Mouse (Mus musculus): ENCODE data around the gene Cdkl4.

The Cdkl4 gene

DNA sequence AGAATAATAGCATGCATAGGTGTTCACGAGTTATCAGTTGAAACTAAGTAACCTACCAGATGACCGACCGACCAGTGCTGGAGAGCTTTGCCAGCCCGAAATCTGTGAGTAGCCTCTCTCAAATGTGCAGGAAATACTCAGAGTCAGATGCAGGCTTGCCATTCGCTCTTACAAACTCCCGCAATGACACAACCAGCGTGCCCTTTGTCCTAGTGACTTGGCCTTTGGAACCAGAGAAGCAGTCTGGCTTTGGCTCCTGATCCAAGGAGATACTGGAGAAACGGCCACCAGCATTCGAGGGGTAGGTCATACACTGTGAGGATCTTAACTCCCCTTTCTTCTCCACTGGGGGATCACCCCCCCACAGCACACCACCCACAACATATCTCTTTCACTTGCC, 61.7 kb downstream of the Cdkl4 start:
- DNase-seq (ENCODE audit: low spot score), result no peak

DNA sequence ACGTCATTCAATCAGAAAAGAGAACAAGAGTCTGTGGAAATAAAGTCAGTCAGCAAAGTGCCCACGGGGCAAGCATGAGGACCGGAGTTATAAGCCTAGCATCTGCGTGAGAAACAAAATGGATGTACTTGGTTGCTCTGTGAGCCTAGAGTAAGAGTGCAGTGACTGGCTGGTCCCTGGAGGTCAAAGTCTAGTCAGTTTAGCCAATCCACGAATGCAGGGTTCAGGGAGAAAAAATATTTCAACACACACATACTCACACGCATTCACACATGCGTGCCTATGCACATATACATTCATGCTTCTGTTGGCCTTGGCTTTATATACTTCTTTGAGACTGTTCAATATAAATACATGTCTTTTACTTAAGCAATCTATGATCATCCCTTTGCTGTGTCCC, 62.1 kb downstream of the Cdkl4 start:
- no peak for DNase-seq (ENCODE audit: low spot score)

DNA sequence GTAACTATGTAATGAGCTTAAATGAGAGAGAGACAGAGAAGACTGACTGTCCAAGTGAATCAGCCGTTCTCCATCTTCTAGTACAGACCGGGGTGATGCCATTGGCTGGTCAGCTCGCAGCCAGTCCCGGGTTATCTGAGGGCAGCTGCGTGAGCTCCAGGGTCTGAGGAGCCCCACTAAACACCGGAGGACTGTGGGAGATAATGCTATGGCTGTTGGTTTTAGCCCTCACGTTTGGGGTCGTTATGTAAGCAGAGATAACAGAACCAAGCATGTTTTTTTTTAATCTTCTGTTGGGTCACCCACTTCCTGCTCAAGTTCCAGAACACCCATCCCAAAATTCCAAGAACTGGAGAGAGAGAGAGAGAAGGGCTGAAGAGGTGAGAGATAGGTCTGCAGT, 63.8 kb downstream of the Cdkl4 start:
- DNase-seq (ENCODE audit: low spot score), result no peak

DNA sequence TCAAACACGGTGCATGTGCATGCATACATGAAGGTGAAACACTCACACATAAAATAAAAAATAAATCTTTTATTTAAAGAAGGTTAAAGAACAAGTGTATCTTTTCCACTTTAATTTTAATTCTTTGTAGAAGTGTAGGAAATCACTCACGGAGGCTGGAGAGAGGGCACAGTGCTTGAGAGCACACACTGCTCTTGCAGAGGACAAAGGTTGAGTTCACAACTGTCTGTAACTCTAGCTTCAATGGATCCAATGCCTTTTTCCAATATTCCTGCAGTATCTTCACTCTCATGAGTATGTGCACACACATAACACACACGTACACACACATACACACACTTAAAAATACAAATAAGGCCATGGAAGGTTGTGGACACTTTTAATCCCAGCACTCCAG, 67.2 kb downstream of the Cdkl4 start:
- DNase-seq (ENCODE audit: low spot score), result no peak

DNA sequence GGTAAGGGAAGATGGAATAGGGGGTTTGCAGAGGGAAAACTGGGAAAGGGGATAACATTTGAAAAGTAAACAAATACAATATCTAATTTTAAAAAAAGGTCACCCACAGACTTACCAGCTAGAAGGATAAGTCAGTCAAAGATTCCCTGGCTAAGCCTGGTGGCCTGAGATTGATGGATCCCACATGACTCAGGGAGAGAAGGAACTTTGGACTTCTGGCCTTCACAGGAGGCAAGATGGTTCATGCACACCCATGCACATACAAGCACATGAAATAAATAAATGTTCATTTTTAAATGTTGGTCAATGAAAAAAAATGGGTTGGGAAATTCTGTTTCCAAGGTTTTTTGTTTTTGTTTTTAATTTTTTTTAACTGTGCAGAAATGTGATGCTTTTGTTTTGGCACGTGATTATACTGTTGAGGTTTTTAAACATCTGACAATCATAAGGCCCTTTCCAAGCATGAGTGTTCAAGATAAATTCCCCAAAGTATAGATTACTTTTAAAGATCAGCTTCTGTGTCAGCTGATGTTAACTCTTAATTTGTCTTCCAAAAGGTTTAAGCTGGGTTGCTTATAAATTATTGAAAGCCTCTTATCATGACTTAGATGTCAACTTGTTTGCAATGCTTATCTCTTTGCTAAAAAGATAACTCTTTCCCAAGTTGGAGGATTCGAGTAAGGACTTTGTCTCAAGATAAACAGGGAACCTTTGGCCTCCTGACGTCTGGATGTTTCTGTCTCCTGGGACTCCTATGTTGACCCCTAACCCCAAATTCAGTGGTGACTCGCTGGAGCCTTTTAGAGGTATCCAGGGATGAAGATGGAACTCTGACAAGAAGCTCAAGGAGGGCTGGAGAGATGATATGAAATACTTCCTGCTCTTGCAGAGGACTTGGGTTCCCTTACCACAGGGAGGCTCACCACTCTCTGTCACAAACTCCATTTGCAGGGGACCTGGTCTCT, 67.8 kb downstream of the Cdkl4 start:
- DNase-seq (ENCODE audit: low spot score), result no peak

DNA sequence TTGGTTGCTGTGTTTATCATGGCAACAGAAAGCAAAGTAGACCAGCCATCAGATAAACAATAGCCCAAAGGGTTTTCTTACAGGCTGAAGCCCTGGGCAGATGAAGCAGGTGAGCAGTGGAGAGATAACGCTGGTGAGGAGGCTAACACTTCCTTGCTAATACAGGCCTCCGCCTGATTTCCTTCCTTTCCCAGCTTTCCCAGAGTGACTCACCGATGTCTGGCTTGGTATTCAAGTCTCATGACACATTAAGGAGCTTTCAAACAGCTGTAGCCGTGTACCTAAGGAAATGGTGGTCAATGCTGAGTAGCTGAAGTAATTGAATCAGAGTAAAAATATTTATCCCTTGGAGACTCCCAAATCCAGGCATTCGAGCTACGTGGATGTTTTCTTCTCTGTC, 71.8 kb downstream of the Cdkl4 start:
- no peak for DNase-seq (ENCODE audit: low spot score)

DNA sequence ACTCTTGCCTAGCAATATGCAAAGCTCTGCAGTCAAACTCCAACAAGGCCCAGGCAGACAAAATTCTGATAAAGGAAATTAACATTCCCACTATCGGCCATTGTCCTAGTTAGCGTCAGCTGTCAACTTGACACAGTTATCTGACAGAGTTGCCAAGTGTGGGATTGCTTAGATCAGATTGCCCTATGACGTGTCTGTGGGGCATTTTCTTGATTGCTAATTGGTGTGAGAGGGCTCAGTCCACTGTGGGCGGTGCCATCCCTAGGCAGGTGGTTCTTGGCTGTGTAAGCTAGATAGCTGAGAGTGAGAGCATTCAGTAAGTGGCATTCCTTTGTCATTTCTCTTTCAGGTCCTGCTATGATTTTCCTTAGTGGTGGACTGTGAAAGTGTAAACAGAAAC, 72.3 kb downstream of the Cdkl4 start:
- no peak for DNase-seq (ENCODE audit: low spot score)

DNA sequence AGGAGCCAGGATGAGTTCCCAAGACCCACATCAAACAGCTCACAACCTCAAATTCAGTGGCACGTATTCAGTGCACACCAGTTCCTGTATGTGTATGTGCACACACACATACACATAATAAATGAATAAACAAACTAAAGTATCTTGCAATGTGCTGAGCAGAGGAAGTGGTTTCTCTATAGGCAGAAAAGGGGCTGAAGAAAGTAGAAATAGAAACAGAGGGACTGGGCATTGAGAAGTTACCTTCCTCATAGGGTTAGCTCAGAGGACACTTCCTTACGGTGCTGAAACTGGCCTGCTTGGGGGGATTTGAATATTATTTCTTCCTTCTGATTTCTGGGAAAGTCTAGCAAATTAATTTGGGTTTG, 75.8 kb downstream of the Cdkl4 start:
- DNase-seq (ENCODE audit: low spot score), result no peak

DNA sequence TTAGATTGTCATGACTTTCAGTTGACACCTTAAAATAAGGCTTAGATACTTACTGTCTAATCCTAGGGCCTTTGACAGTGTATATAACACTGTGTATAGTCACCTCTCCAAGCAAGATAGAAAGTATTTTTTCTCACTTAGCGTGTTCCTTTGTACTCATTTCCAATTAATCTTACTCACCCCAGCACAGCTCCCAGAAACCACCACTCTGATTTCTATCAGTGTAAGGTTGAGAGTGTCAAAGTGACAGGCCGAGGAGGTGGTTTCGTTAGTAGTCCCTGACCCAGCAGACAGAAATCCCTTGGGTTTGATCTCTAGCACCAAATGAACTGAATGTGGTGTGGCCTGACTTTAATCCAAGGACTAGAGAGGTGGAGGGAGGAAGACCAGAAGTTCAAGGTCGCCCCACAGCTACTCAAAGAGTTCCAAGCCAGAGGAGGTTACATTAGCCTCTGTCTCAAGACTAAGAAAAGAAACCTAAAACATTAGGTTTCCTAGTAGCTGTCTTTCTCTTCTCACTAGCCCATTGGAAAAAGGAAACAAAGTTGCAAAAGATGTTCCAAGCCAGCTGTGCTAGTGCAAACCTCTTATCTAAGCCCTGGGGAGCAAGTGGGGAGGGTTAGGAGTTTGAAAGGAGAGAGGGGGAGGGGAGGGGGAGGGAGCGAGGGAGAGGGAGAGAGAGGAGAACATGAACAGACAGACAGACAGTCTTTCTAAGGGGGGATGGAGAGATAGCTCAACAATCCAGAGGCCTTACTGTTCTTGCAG, 76.4 kb downstream of the Cdkl4 start:
- no peak for DNase-seq (ENCODE audit: low spot score)

DNA sequence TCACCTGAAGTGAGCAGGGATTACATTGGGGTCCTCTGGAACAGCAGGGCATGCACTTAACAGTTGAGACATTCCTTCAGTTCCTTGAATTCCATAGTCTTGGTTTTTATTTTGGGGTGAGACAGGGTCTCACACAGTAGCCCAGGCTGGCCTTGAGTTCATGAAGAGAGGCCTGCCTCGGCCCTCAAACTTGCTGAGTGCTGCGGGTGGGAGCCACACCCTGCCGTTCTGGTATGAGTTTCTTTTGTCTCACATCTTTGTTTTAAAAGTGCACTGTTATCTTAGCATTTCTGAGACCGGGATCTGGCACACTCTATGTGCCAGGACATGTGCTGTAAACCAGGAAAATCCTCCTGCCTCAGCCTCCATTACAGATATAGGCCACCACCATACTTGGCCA, 77.6 kb downstream of the Cdkl4 start:
- no peak for DNase-seq (ENCODE audit: low spot score)

DNA sequence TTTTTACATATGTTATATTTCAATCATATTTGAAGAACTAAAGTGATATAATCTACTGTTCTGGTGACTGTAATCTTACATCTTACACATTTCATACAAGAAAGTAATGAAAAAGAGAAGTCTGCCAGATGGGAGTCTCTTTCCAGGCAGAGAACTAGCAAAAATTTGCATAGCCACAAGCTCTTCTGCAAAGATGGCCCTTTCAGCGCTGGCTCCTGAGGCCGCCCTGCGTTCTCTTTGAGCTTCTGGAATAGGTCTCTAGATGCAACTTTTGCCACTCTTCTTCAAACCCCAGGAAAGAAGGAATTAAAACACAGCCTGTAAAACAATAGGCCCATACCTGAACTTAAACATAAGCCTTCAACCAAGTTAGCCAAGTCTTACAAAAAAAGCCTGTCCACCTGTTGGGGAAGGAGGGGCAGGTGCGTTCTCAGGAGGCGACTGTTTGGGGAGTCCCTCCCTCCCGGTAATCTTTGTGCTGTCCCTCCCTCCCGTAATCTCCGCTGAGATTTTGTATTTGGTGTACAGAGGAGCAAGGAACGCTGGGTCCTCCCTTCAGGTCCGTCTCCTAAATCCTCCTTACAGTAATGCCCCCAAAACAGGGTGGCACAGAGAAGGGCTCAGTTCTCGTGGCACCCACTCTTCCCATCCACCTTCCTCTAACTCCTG, 78.9 kb downstream of the Cdkl4 start:
- DNase-seq (ENCODE audit: low spot score), result no peak

DNA sequence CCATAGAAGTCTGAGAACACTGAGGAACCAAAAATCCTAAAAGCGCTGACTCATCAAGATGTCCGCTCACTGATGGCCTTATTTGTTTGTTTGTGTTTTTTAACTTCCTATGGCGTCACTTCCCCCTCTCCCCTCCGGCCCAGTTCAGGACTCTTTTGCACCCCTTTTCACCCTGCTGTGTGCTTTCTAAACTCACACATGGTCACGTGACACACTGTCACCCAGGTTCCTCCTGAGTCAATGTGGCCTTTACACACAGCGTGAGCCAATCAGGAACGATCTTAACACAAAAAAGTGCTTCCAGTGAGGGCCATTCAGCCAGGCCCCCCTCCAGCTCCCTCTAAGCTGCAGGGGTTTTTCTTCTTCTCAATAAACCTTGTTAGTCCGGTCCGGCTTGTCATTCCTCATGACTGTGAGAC, 80.4 kb downstream of the Cdkl4 start:
- no peak for DNase-seq (ENCODE audit: low spot score)

DNA sequence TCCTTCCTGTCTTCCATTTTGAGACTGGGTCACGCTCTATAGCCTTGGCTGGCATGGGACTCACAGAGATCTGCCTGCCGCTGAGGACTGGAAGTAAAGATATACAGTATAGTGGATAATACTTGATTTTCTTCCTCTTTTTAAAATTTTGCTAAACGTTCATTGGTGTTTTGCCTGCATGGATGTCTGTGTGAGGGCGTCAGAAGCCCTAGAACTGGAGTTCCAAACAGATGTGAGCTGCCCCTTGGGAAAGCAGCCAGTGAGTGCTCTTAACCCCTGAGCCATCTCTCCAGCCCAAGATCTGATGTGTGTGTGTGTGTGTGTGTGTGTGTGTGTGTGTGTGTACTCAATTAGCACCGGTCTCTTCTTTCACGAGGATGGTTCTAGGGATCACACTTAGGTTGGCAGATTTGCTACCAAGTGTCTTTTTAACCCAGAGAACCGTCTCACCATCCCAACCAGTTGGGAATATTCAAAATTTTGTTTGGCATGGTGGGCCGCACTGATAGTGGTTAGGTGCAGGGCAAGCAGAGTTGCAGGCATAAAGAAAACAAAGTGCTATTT, 80.9 kb downstream of the Cdkl4 start:
- no peak for DNase-seq (ENCODE audit: low spot score)

DNA sequence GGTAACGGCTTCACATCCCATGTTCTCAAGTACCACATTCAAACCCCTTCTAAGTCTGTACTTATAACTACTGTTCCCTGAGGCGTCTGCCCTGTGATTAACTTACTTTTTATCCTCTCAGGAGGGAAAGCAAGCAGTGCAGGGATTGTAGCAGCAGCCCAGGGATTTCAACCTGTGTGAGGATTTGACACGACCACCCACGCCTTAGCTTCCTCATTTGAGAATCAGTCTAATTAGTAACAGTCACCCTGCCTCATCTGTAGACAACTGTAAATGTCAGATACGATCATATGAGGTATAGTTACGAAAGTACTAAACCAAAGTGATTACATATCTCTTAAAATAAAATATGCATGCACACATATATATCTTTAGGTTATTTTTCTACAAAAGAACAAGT, 81.4 kb downstream of the Cdkl4 start:
- DNase-seq (ENCODE audit: low spot score), result no peak

DNA sequence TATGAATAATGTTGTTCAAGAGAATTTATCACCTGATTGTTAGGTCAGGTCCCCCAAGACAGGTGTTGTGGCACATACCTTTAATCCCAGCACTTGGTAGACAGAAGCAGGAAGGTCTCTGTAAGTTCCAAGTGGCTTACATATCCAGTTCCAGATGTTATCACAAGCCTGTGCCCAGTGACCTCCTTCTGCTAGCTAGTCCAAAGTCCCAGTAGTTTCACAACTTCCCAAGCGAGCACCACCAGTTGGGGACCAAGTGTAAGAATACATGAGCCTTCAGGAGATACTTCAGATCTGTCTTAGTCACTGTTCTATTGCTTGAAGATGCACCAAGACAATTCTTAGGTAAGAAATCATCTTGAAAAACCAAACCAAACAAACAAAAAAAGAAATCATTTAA, 83.7 kb downstream of the Cdkl4 start:
- DNase-seq (ENCODE audit: low spot score), result no peak

DNA sequence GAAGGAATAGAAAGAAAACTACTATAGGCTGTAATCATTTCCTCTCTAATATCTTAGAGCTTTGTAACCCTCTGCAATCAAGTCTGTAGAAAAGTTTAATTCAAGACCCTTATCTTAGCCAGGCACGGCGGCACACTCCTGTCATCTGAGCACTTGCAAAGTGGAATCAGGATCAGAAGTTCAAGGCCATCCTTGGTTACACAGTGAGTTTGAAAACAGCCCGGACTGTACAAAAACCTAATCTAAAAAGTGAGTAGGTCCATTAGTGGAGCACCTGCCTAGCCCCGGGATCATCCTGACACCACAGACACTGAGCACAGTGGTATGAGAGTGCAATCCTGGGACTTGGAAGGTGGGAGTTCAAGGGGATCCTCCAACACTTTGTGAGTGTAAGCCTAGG, 84.8 kb downstream of the Cdkl4 start:
- DNase-seq (ENCODE audit: low spot score), result no peak

DNA sequence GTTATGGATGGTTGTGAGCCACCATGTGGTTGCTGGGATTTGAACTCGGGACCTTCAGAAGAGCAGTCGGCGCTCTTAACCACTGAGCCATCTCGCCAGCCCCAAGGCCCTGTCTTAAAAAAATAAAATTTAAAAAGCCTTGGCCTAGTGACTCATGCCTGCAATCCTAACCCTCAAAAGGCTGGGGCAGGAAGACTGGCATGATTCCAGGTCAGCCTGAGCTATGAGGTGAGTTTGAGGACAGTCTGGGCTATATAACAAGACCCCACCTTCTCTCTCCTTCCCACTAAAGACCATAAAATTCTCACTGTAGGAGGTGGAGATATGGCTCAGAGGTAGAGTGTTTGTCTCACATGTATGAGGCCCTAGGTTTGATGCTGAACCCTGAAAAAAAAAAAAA, 85.3 kb downstream of the Cdkl4 start:
- no peak for DNase-seq (ENCODE audit: low spot score)

DNA sequence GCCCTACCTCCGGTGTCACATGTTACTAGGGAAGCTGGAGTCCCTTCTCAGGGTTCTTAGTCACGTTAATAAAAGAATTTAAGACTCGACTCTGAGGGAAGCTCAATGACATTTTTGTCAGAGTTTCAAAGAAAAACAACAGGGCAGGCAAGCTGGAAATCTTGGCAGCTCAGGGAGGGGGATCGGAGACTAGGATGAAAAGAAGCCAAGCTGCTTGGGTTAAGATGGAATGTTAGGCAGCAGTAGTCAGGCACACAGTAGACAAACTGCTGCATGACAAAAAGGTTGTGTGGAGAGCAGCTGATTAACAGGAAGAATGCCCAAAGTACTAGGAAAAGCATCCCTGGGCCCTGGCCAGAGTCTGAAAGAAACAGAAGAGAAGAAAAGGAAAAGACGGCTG, 87.4 kb downstream of the Cdkl4 start:
- DNase-seq (ENCODE audit: low spot score), result no peak

DNA sequence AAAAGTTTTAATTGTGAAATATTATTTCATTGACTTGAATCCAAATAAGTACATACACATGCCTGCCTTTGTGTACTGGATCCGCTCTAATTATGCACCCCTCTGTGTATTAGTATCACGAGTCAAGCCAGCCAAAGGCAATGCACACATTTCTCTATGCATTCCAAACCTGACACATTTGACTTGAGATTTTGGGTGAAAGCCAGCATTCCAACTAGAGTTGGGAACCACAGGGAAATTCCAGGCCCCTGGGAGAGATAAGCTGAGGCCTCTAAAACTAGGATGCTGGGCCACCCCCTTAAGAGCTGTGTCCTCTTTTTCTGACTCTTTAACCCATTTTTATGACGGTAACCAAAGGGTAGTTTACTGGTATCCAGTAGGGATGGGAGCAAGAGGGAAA, 88.7 kb downstream of the Cdkl4 start:
- DNase-seq (ENCODE audit: low spot score), result no peak

DNA sequence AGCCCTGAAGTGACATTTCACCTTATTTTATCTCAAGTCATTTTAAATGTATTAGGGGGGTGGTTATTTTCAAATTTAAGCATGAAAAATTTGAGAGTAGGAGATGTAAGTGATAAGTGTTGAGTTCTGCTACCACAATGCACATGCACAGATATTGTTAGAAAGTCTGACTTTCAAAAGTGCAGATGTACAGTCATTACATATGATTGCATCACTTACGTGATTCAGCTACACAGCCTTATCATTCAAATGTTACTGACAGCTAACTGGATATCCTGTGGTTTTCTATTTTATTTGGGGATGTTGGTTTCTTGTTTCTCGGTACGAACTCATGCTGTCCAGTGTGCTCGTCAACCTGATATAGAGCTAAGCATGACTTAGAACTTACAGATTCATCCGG, 92.5 kb downstream of the Cdkl4 start:
- no peak for DNase-seq (ENCODE audit: low spot score)

DNA sequence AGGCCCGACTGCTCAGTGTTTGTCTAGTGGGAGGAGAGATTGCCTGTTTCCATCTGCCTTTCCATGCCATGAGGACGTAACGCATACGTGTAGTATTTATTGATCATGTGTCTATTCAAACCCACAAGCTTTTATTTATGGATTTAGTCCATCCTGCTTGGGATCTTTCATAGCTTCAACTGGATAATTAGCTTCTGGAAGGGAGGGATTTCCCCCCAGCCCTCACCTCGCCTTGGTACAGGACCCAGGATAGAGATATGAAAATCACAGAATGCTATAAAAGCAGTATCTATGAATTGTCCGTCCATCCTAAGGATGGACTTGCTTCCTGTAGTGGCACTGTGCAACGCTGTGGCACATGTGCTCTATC, 96.8 kb downstream of the Cdkl4 start:
- DNase-seq (ENCODE audit: low spot score), result no peak

DNA sequence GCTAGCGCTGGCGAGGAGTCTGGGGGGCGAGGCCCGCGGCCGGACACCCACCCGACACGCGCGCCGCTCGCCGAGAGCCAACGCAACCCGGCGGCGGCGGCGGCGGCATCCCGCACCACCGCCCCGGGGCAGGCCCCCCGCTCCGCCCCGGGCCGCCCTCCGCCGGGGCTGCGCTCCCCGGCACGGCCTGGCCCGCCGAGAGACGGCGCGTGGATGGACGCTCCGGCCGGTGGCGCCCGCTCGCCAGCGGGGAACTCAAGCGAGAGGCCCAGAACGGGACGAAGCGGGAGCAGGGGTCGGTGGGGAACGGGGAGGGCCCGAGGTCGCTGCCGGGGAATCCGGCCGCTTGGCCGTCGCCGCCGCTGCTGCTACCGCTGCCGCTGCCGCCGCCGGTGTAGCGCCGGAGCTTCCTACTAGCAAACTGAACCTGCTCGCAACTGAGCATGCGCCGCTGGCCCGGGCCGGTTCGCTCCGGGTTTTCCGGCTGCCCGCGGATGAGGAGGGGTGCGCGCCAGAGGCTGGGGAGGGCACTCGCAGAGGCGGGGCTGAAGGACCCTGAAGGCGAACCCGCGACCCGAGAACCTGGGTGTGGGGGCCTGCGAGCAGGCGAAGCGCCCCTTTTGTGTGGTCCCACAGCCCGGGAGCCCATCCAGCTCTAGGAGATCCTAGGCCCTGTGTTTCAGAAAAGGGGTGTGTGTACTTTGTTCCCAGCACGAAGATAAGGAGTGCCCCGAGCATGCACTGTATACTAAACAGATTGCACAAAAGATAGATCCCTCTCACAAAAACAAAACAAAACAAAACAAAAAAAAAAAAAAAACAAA, 97.4 kb downstream of the Cdkl4 start, which contains the start of gene Sos1:
Sos1 (minus strand) TSS at position 423 of the 824 bp plus-strand sequence.
- DNase-seq (ENCODE audit: low spot score), result peak; percentile 93
